Mouse (Mus musculus) urinary bladder, postnatal 25 days (tissue): Measurements from ENCODE around the gene Scgb2b2.

Experiments used
- DNase-seq: peaks from one replicate; pipeline ENCODE4 v3.0.0; 2022; ENCODE audit warnings: low spot score

The Scgb2b2 gene

DNA sequence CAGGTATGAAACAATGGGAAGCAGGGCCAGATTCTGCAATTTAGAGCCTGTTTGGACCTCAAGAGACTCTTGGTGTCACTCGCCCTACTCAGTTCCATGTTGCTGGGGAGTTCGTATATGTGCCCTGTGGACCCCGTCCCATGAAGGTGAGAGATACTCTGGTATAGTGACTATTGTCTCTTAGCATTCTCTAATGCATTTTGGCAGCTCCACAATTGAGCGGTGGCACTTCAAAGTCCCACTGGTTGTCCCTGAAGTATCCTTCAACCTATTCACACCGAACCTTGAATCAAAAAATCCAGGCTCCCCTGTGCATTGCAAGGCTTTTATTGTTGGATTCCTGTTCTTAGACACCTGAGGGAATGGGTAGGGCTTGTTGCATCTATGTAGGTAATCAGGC, at the start of gene Scgb2b2:
Gene Scgb2b2, plus strand, starts transcription at position 301 of the 400 bp plus-strand sequence.
- DNase-seq: no peak

DNA sequence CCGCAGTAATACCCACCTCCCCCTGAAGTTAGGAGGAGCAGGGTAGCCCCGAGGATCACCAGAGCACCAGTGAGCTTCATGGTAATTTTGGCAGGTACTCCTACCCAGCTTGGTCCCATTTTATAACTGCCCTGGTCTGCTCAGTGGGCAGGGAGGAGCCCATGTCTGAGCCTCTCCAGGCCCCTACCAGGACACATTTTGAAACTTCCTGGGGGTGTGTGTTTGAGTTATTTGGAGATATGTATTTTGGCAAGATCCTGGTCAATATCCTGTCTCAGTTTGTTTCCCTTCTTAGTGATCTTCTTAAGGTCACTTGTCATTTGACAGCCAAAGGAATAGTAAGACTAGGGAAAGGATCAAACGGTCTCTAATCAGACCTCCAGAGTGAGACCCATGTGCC, 1.4 kb downstream of the Scgb2b2 start, which contains the start of gene Scgb1b2:
Gene Scgb1b2, minus strand, starts transcription at position 101 of the 400 bp plus-strand sequence.
- no peak for DNase-seq
